Mouse (Mus musculus): ENCODE data around the gene Krt1.

Krt1 gene

GRCm38 (mm10) chr15:101803052-101803822, 47.4 kb downstream of the Krt1 start:
- 45% methylated on average over 11 of the region's 11 CpGs for WGBS

- WGBS: 68% methylated on average over 6 of the region's 6 CpGs
Measured at GRCm38 (mm10) chr15:101802296-101802835, 48.2 kb downstream of the Krt1 start, which contains the start of gene Krt73. TSS of gene Krt73 (minus strand) at chr15:101802346.

Data from cerebral cortex, adult 2 months (tissue).